24 mouse cellular contexts compared by ENCODE assay signal in genomic region chr5:88840080-88840798, GRCm38 (mm10). TPM values are rescaled to one million over a fixed set of nuclear protein-coding genes. Genes with fewer than 3 reads are reported as not detected.
DNase-seq lines count a peak whose midpoint lies in the region; ATAC-seq and TF ChIP-seq lines count a peak whose summit lies in the region.
"Had no signal": no experiment of that assay in that cellular context is flagged by ENCODE, and none has a peak within 500 bp of the region (broad histone marks: within the 10 kb centered on the region; RNA-seq: fewer than 3 reads in every experiment).

No protein-coding gene starts in this region.

- DNase-seq in 416B (ENCODE audit: low read depth) (peak; percentile 47), CH12.LX (ENCODE audit: extremely low read depth) (peak; percentile 62)
- no peak for DNase-seq in kidney, postnatal 36 days
- no peak for DNase-seq in cerebellum, postnatal 14 days
- DNase-seq: adrenal gland, adult 8-10 months; adrenal gland, postnatal 14 days; adrenal gland, postnatal 36 days; B cell, adult 2 months; cerebellum, adult 11-12 months; cerebellum, adult 2 months; cerebellum, adult 9-10 months; cerebellum, postnatal 10 days; cerebellum, postnatal 36 days had no signal

- peak; percentile 8 for TF ChIP-seq RAD21 in CH12.LX (IDR thresholded peaks at IDR 0.05; ENCODE audit: low read depth, low read length)

- no peak for TF ChIP-seq CTCF in CH12.LX (conservative IDR thresholded peaks at IDR 0.05 in 1 of 2, IDR thresholded peaks at IDR 0.05 in 1 of 2; ENCODE audit: low read depth in 2 of 2, low read length in 2 of 2)

- peak; percentile 95 for ATAC-seq in granulocyte monocyte progenitor cell, adult 5-6 weeks (replicated peaks; ENCODE audit: poor library complexity, severe bottlenecking)
- ATAC-seq in megakaryocyte, adult 5-6 weeks (ENCODE audit: poor library complexity, severe bottlenecking) = peak; percentile 79
- ATAC-seq in hindbrain, embryonic 13.5 days (ENCODE audit: low FRiP score) = no peak
- no peak for ATAC-seq in CD4-positive, CD25-positive, alpha-beta regulatory T cell, adult 4 months
- ATAC-seq: activated CD4-positive, CD25-positive, alpha-beta regulatory T cell, adult 4 months; forebrain, embryonic 13.5 days; forebrain, embryonic 16.5 days; Patski had no signal

- 72% methylated on average over 5 of the region's 5 CpGs for WGBS in hindbrain, embryonic 13.5 days

- no peak for TF ChIP-seq POLR2A in CH12.LX (IDR thresholded peaks at IDR 0.05; ENCODE audit: low read depth, low read length)

- H3K4me3 ChIP-seq in CH12.LX (replicated peaks in 1 of 3; ENCODE audit: low read depth in 2 of 3, low read length in 2 of 3, poor library complexity in 1 of 3) = no peak overlapping the region
- no peak overlapping the region for H3K4me3 ChIP-seq in hindbrain, embryonic 13.5 days
- H3K4me3 ChIP-seq: embryonic facial prominence, embryonic 10.5 days; embryonic facial prominence, embryonic 12.5 days; forebrain, embryonic 13.5 days had no signal

- no peaks in the 10 kb centered on the region for H3K9me3 ChIP-seq in CH12.LX (replicated peaks; ENCODE audit: low read length)
- H3K9me3 ChIP-seq in hindbrain, embryonic 13.5 days = no peaks in the 10 kb centered on the region
- H3K9me3 ChIP-seq: embryonic facial prominence, embryonic 10.5 days; embryonic facial prominence, embryonic 12.5 days; forebrain, embryonic 13.5 days; G1E had no signal

- in situ Hi-C loops in CH12.LX (cut with MboI; ENCODE audit: low pct_ligation_motif_present, low pct_unique_long_range_greater_than_20kb, low sequenced_read_pairs) = no loop called here

- H3K36me3 ChIP-seq in CH12.LX (replicated peaks in 1 of 2; ENCODE audit: control insufficient read depth in 1 of 2, insufficient read depth in 1 of 2, low read length in 1 of 2) = no peaks in the 10 kb centered on the region
- no peaks in the 10 kb centered on the region for H3K36me3 ChIP-seq in hindbrain, embryonic 13.5 days
- H3K36me3 ChIP-seq: embryonic facial prominence, embryonic 10.5 days; embryonic facial prominence, embryonic 12.5 days; G1E had no signal

- peak; percentile 33; the same call in 1 of the 2 replicates for TF ChIP-seq EP300 in CH12.LX (IDR thresholded peaks at IDR 0.05; ENCODE audit: low read length)

- H3K27me3 ChIP-seq in CH12.LX (replicated peaks) = no peaks in the 10 kb centered on the region
- no peaks in the 10 kb centered on the region for H3K27me3 ChIP-seq in hindbrain, embryonic 13.5 days
- H3K27me3 ChIP-seq: embryonic facial prominence, embryonic 12.5 days; forebrain, embryonic 13.5 days had no signal

- H3K4me2 ChIP-seq in CH12.LX (ENCODE audit: insufficient read depth, low read depth, poor library complexity, severe bottlenecking) = peak overlapping the region; percentile 5; the same call in 1 of the 2 replicates
- H3K4me2 ChIP-seq in hindbrain, embryonic 13.5 days = no peak overlapping the region
- H3K4me2 ChIP-seq: embryonic facial prominence, embryonic 12.5 days; forebrain, embryonic 13.5 days had no signal

- no peak overlapping the region for H3K9ac ChIP-seq in CH12.LX (ENCODE audit: insufficient read depth, low read depth)
- no peak overlapping the region for H3K9ac ChIP-seq in hindbrain, embryonic 13.5 days
- H3K9ac ChIP-seq: embryonic facial prominence, embryonic 12.5 days; forebrain, embryonic 13.5 days had no signal

- H3K27ac ChIP-seq in CH12.LX (ENCODE audit: insufficient read depth, low read depth) = no peak overlapping the region
- H3K27ac ChIP-seq in hindbrain, embryonic 13.5 days = no peak overlapping the region
- H3K27ac ChIP-seq: embryonic facial prominence, embryonic 10.5 days; embryonic facial prominence, embryonic 12.5 days; forebrain, embryonic 13.5 days had no signal

- dilution Hi-C loops in CH12.LX (cut with MboI; ENCODE audit: extremely low pct_ligation_motif_present, extremely low pct_unique_long_range_greater_than_20kb, low sequenced_read_pairs) = no loop called here

- H3K4me1 ChIP-seq in CH12.LX (ENCODE audit: control insufficient read depth in 1 of 2, insufficient read depth in 2 of 2) = peaks cover 0 to 17% of the 10 kb centered on the region in 2 experiments; a peak in 3 of 4 replicates
- no peaks in the 10 kb centered on the region for H3K4me1 ChIP-seq in hindbrain, embryonic 13.5 days (replicated peaks)
- H3K4me1 ChIP-seq: embryonic facial prominence, embryonic 10.5 days; embryonic facial prominence, embryonic 12.5 days; forebrain, embryonic 13.5 days had no signal

- H3K79me2 ChIP-seq in CH12.LX (replicated peaks; ENCODE audit: control insufficient read depth, extremely low read depth, insufficient read depth, poor library complexity, severe bottlenecking) = no peaks in the 10 kb centered on the region

TF ChIP-seq in CH12.LX, 34 proteins besides CTCF, POLR2A, EP300 and RAD21:
- TF ChIP-seq TBP (conservative IDR thresholded peaks at IDR 0.05; ENCODE audit: low read depth, low read length) (no peak), POLR2AphosphoS2 (IDR thresholded peaks at IDR 0.05; ENCODE audit: low read depth, low read length) (no peak), RCOR1 (conservative IDR thresholded peaks at IDR 0.05; ENCODE audit: low read depth, low read length) (no peak), ZKSCAN1 (IDR thresholded peaks at IDR 0.05; ENCODE audit: borderline replicate concordance, low read depth, low read length) (no peak), BHLHE40 (IDR thresholded peaks at IDR 0.05; ENCODE audit: low read depth, low read length) (no peak), ETS1 (conservative IDR thresholded peaks at IDR 0.05; ENCODE audit: low read depth, low read length) (no peak), ZMIZ1 (IDR thresholded peaks at IDR 0.05; ENCODE audit: low read depth, low read length) (no peak), CHD2 (IDR thresholded peaks at IDR 0.05; ENCODE audit: low read length) (no peak), GABPA (IDR thresholded peaks at IDR 0.05; ENCODE audit: insufficient replicate concordance, low read depth, low read length) (no peak), ZC3H11A (IDR thresholded peaks at IDR 0.05; ENCODE audit: low read depth, low read length) (no peak), MYC (IDR thresholded peaks at IDR 0.05; ENCODE audit: low read depth, low read length) (no peak), JUN (IDR thresholded peaks at IDR 0.05; ENCODE audit: insufficient read depth, low read depth, low read length) (no peak), UBTF (IDR thresholded peaks at IDR 0.05; ENCODE audit: low read depth, low read length) (no peak), MEF2A (IDR thresholded peaks at IDR 0.05; ENCODE audit: borderline replicate concordance, low read depth, low read length) (no peak)

RNA-seq across cellular contexts. Expression of gene Slc4a4, which starts 46.4 kb away (rescaled TPM):
- total RNA-seq in CH12.LX (2012; rRNA removed) = not detected in 2 replicates
- 0.03 TPM in 1 of 2 replicates, not detected in the other for total RNA-seq in CH12.LX (2014; rRNA removed)
- polyA plus RNA-seq in CH12.LX (2012; ENCODE audit: insufficient read length, low read depth) = not detected in 2 replicates
- total RNA-seq in granulocyte monocyte progenitor cell, adult 5-6 weeks (2014; fragmentation: Nextera tagmentation) = not detected in 2 replicates
- total RNA-seq in granulocyte monocyte progenitor cell, adult 5-6 weeks (2017) = not detected in 2 replicates
- not detected in 2 replicates for total RNA-seq in megakaryocyte, adult 5-6 weeks (2015)
- total RNA-seq in megakaryocyte, adult 5-6 weeks (2017) = not detected in 2 replicates
- polyA plus RNA-seq in hindbrain, embryonic 13.5 days (2015; fragmentation: Nextera tagmentation; extraction: Ambion mirVana) = 3.1 and 3.3 TPM in 2 replicates
- polyA plus RNA-seq in CD4-positive, CD25-positive, alpha-beta regulatory T cell, adult 4 months (2017; shearing (Covaris generic)) = not detected
- polyA plus RNA-seq: G1E had no signal

Comparison
In these comparisons a context has a peak if more than half of its experiments do, and no peak if none do; other contexts are left out.
1. DNase-seq: peak in 416B (single experiment) and CH12.LX (single experiment); none in kidney, postnatal 36 days (0 of 2) and cerebellum, postnatal 14 days (0 of 2).
2. ATAC-seq: peak in granulocyte monocyte progenitor cell, adult 5-6 weeks (single experiment) and megakaryocyte, adult 5-6 weeks (single experiment); none in hindbrain, embryonic 13.5 days (single experiment) and CD4-positive, CD25-positive, alpha-beta regulatory T cell, adult 4 months (single experiment).